Mouse (Mus musculus): ENCODE data around the gene Ankra2. TPM values are rescaled to one million over a fixed set of nuclear protein-coding genes. Genes with fewer than 3 reads are reported as not detected.

The Ankra2 gene
- polyA plus RNA-seq, 1 experiment, result 30.3 TPM

- TF ChIP-seq GATA1 (IDR thresholded peaks at IDR 0.05; ENCODE audit: low read length), result no peak
These were observed 13.4 kb downstream of the Ankra2 start for GRCm38 (mm10) chr13:98276253-98276652.

GRCm38 (mm10) chr13:98277501-98277900 lies 14.6 kb downstream of the Ankra2 start:
- TF ChIP-seq GATA1 (IDR thresholded peaks at IDR 0.05; ENCODE audit: low read length), result no peak

GRCm38 (mm10) chr13:98279686-98280085 lies 16.8 kb downstream of the Ankra2 start, which contains the start of gene Gm21976:
Gene Gm21976, plus strand, starts transcription at chr13:98279887.
- no peak for TF ChIP-seq GATA1 (IDR thresholded peaks at IDR 0.05; ENCODE audit: low read length)

GRCm38 (mm10) chr13:98280990-98281650 lies 18.2 kb downstream of the Ankra2 start:
- TF ChIP-seq GATA1 (IDR thresholded peaks at IDR 0.05; ENCODE audit: low read length), result no peak

- TF ChIP-seq GATA1 (IDR thresholded peaks at IDR 0.05; ENCODE audit: low read length), result no peak
These were observed 27.8 kb downstream of the Ankra2 start for GRCm38 (mm10) chr13:98290719-98291118.

- TF ChIP-seq GATA1 (IDR thresholded peaks at IDR 0.05; ENCODE audit: low read length), result no peak
These were observed 28.8 kb downstream of the Ankra2 start for GRCm38 (mm10) chr13:98291712-98292111.

GRCm38 (mm10) chr13:98296072-98296471 lies 33.2 kb downstream of the Ankra2 start:
- no peak for TF ChIP-seq GATA1 (IDR thresholded peaks at IDR 0.05; ENCODE audit: low read length)

- TF ChIP-seq GATA1 (IDR thresholded peaks at IDR 0.05; ENCODE audit: low read length), result no peak
These were observed 35.1 kb downstream of the Ankra2 start for GRCm38 (mm10) chr13:98297883-98298482.

- no peak for TF ChIP-seq GATA1 (IDR thresholded peaks at IDR 0.05; ENCODE audit: low read length)
These were observed 36.2 kb downstream of the Ankra2 start for GRCm38 (mm10) chr13:98298833-98299758.

GRCm38 (mm10) chr13:98305257-98305656 lies 42.4 kb downstream of the Ankra2 start:
- TF ChIP-seq GATA1 (IDR thresholded peaks at IDR 0.05; ENCODE audit: low read length), result no peak

GRCm38 (mm10) chr13:98306393-98306792 lies 43.5 kb downstream of the Ankra2 start:
- TF ChIP-seq GATA1 (IDR thresholded peaks at IDR 0.05; ENCODE audit: low read length), result no peak

- TF ChIP-seq GATA1 (IDR thresholded peaks at IDR 0.05; ENCODE audit: low read length), result no peak
These were observed 44.1 kb downstream of the Ankra2 start for GRCm38 (mm10) chr13:98306852-98307475.

- no peak for TF ChIP-seq GATA1 (IDR thresholded peaks at IDR 0.05; ENCODE audit: low read length)
These were observed 45.1 kb downstream of the Ankra2 start for GRCm38 (mm10) chr13:98308004-98308403.

GRCm38 (mm10) chr13:98308724-98309123 lies 45.9 kb downstream of the Ankra2 start:
- no peak for TF ChIP-seq GATA1 (IDR thresholded peaks at IDR 0.05; ENCODE audit: low read length)

GRCm38 (mm10) chr13:98311597-98311996 lies 48.7 kb downstream of the Ankra2 start:
- TF ChIP-seq GATA1 (IDR thresholded peaks at IDR 0.05; ENCODE audit: low read length), result no peak

- TF ChIP-seq GATA1 (IDR thresholded peaks at IDR 0.05; ENCODE audit: low read length), result no peak
These were observed 50.8 kb downstream of the Ankra2 start for GRCm38 (mm10) chr13:98313631-98314030.

Data from G1E-ER4 (cell line).